Mouse (Mus musculus) heart, embryonic 10.5 days (tissue): Measurements from ENCODE around the gene Ccdc96. TPM values are rescaled to one million over a fixed set of nuclear protein-coding genes. Genes with fewer than 3 reads are reported as not detected.

Experiments
- DNase-seq: peaks from one replicate; pipeline ENCODE4 v3.0.0-alpha.2; 2017; ENCODE audit warnings: low spot score
- H3K27ac ChIP-seq: fragments of 300-500 bp; sonication (generic); 2 replicates; pipeline ENCODE4 v1.5.1; 2016; ENCODE audit warnings: mild to moderate bottlenecking
- H3K27me3 ChIP-seq: fragments of 300-500 bp; sonication (generic); 2 replicates; pipeline ENCODE4 v1.6.1; 2016; ENCODE audit warnings: mild to moderate bottlenecking; ENCODE audit not compliant: poor library complexity, insufficient read depth, severe bottlenecking
- H3K36me3 ChIP-seq: fragments of 300-500 bp; sonication (generic); 2 replicates; pipeline ENCODE4 v1.6.1; 2016; ENCODE audit warnings: mild to moderate bottlenecking, moderate library complexity
- H3K4me1 ChIP-seq: fragments of 300-500 bp; sonication (generic); 2 replicates; pipeline ENCODE4 v1.6.1; 2016; ENCODE audit warnings: mild to moderate bottlenecking
- H3K4me3 ChIP-seq: fragments of 300-500 bp; sonication (generic); 2 replicates; pipeline ENCODE4 v1.5.1; 2016; ENCODE audit warnings: mild to moderate bottlenecking, moderate library complexity
- H3K9me3 ChIP-seq: fragments of 300-500 bp; sonication (generic); 2 replicates; pipeline ENCODE4 v1.6.1; 2016; ENCODE audit warnings: mild to moderate bottlenecking, moderate library complexity
- WGBS: fragments of 180-500 bp; shearing (Covaris S2); methylation state at CpG from one replicate; pipeline ENCODE4 v1.1.7; 2016; 5-methylcytosine and 5-hydroxymethylcytosine counted together
- polyA plus RNA-seq: library from polyadenylated mRNA; unstranded; fragments of >200 nt; fragmentation: Nextera tagmentation; extraction: Ambion mirVana; gene quantifications from 2 replicates; pipeline ENCODE4 v1.2.1, GENCODE M21; 2016

The Ccdc96 gene
- polyA plus RNA-seq, 1 experiment from 2014 or later = 0.62 TPM

- no peak overlapping the region for H3K4me3 ChIP-seq
- H3K9me3 ChIP-seq = no peaks in the 10 kb centered on the region
- H3K27me3 ChIP-seq = no peaks in the 10 kb centered on the region
- H3K4me1 ChIP-seq = no peaks in the 10 kb centered on the region
- WGBS = 74% methylated on average over 5 of the region's 5 CpGs
- H3K36me3 ChIP-seq = peaks cover 86% of the 10 kb centered on the region
- DNase-seq = no peak
- no peak overlapping the region for H3K27ac ChIP-seq
Measured at GRCm38 (mm10) chr5:36515558-36515957, 31.2 kb downstream of the Ccdc96 start.

GRCm38 (mm10) chr5:36517596-36517995 lies 33.2 kb downstream of the Ccdc96 start:
- 88% methylated on average over 3 of the region's 3 CpGs for WGBS
- no peaks in the 10 kb centered on the region for H3K27me3 ChIP-seq
- H3K4me1 ChIP-seq = no peaks in the 10 kb centered on the region
- no peak overlapping the region for H3K27ac ChIP-seq
- H3K36me3 ChIP-seq = peaks cover 85% of the 10 kb centered on the region
- no peaks in the 10 kb centered on the region for H3K9me3 ChIP-seq
- DNase-seq = no peak
- no peak overlapping the region for H3K4me3 ChIP-seq

DNA sequence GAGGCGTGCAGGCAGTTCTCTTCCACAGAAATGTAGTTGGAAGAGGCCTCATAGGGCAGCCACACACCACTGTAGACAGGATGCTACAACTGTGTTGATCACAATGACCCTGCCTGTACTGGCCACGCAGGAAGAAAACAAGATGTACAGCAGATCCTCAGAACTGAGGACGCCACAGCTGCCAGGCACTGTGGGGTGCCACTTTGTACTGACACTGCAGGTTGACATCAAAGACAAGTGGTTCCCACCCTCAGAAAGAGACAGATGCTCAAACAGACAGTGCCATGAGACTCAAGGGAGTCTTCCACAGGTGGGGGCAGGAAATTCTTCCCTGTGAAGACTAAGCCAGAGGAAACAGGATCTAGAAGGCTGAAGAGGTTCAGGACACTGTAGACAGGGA lies 35.4 kb downstream of the Ccdc96 start:
- WGBS = 88% methylated on average over 3 of the region's 3 CpGs

GRCm38 (mm10) chr5:36522782-36523181 lies 38.4 kb downstream of the Ccdc96 start:
- Histone ChIP-seq H3K4me3 (no peak overlapping the region), H3K36me3 (peaks cover 59% of the 10 kb centered on the region), H3K9me3 (no peaks in the 10 kb centered on the region), H3K27me3 (no peaks in the 10 kb centered on the region), H3K4me1 (peaks cover 13% of the 10 kb centered on the region; the same call in 1 of the 2 replicates), H3K27ac (no peak overlapping the region)
- WGBS = 65% methylated on average over 2 of the region's 2 CpGs
- DNase-seq = no peak

More for the DNA sequence above, 35.4 kb downstream of the Ccdc96 start:
- Histone ChIP-seq H3K4me3 (no peak overlapping the region), H3K36me3 (peaks cover 79% of the 10 kb centered on the region), H3K9me3 (no peaks in the 10 kb centered on the region), H3K27ac (no peak overlapping the region), H3K4me1 (peaks cover 6% of the 10 kb centered on the region; the same call in 1 of the 2 replicates), H3K27me3 (no peaks in the 10 kb centered on the region)
- DNase-seq = no peak

GRCm38 (mm10) chr5:36523219-36523703 lies 38.9 kb downstream of the Ccdc96 start:
- H3K4me3 ChIP-seq = no peak overlapping the region
- no peaks in the 10 kb centered on the region for H3K27me3 ChIP-seq
- 51% methylated on average over 5 of the region's 5 CpGs for WGBS
- peaks cover 16% of the 10 kb centered on the region for H3K4me1 ChIP-seq
- no peak for DNase-seq
- H3K9me3 ChIP-seq = no peaks in the 10 kb centered on the region
- H3K27ac ChIP-seq = no peak overlapping the region
- peaks cover 54% of the 10 kb centered on the region for H3K36me3 ChIP-seq

DNA sequence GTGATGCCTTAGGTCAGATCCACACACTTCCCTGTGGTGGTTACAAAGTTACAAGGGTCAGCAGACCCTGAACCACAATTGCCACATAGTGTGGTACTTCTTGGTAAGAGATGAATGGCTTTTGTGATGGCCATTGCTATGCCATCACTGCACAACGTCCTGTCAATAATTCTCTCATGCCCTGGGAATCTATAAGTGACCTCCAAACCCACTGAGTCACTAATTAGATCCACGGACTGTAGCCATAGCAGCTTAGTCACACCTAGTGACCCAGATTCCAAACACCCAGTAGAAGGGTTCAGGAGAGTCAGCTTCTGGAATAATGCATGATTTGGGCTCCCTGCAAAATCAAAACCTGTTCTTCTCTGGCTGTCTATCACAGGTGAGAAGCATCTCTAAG lies 40.8 kb downstream of the Ccdc96 start:
- H3K4me1 ChIP-seq = peaks cover 34% of the 10 kb centered on the region
- no peak for DNase-seq
- no peaks in the 10 kb centered on the region for H3K27me3 ChIP-seq
- H3K36me3 ChIP-seq = peaks cover 35% of the 10 kb centered on the region
- no peak overlapping the region for H3K27ac ChIP-seq
- H3K9me3 ChIP-seq = no peaks in the 10 kb centered on the region
- 74% methylated on average over 2 of the region's 2 CpGs for WGBS
- H3K4me3 ChIP-seq = no peak overlapping the region

DNA sequence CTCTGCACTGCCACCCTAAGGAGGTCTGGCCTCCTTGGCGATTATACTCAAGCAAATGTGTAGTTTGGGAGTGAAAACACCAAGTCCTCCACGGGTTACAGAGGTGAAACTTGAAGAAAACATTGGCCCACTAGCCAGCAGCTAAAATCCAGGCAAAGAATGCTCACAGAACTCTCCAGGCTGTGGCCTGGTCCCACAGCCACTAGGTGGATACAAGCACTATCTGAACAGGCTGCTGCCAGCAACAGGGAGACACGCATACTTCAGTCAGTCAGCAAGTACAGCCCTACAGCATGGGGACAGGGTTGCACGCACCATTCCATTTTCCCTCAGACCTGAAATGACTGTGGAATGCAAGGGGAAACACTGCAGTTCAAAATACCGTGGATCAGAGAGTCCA lies 41.9 kb downstream of the Ccdc96 start:
- Histone ChIP-seq H3K9me3 (no peaks in the 10 kb centered on the region), H3K4me1 (peaks cover 39% of the 10 kb centered on the region), H3K36me3 (peaks cover 24% of the 10 kb centered on the region), H3K27me3 (no peaks in the 10 kb centered on the region), H3K27ac (no peak overlapping the region), H3K4me3 (no peak overlapping the region)
- DNase-seq = peak; percentile 80
- WGBS = 70% methylated on average over 5 of the region's 5 CpGs

- Histone ChIP-seq H3K27me3 (no peaks in the 10 kb centered on the region), H3K4me1 (peaks cover 39% of the 10 kb centered on the region), H3K4me3 (no peak overlapping the region), H3K9me3 (no peaks in the 10 kb centered on the region), H3K27ac (no peak overlapping the region), H3K36me3 (peaks cover 19% of the 10 kb centered on the region)
- 85% methylated on average over 2 of the region's 2 CpGs for WGBS
- DNase-seq = no peak
Measured at GRCm38 (mm10) chr5:36526921-36527320, 42.5 kb downstream of the Ccdc96 start.

DNA sequence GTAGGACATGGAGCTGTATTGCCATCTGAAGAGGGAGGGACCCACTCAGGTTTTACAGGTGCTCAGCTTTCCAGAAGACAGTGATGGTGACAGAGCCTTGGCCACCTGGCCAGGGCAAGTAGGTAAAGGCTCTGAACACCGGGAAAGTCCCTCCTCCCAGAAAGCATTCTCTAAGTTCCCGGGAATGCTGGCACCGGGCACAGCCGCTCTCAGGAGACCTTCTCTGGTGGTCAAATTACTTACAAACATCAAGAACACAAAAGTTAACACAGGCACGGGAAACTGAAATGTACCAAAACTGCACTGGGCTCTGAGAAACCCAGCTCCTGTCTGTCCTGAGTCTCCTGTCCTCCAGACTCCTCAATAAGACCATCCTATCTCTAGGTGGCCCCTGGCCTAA lies 45.3 kb downstream of the Ccdc96 start:
- Histone ChIP-seq H3K4me1 (peaks cover 38% of the 10 kb centered on the region), H3K36me3 (peaks cover 4% of the 10 kb centered on the region), H3K4me3 (peak overlapping the region; percentile 83), H3K27ac (peak overlapping the region; percentile 90), H3K9me3 (no peaks in the 10 kb centered on the region), H3K27me3 (no peaks in the 10 kb centered on the region)
- WGBS = 8% methylated on average over 5 of the region's 5 CpGs
- no peak for DNase-seq

- WGBS = under 1% methylated on average over 28 of the region's 28 CpGs
- no peaks in the 10 kb centered on the region for H3K27me3 ChIP-seq
- H3K36me3 ChIP-seq = no peaks in the 10 kb centered on the region
- no peaks in the 10 kb centered on the region for H3K9me3 ChIP-seq
- H3K27ac ChIP-seq = peak overlapping the region; percentile 90
- peak; percentile 98 for DNase-seq
- peaks cover 39% of the 10 kb centered on the region for H3K4me1 ChIP-seq
- peak overlapping the region; percentile 83 for H3K4me3 ChIP-seq
Measured at GRCm38 (mm10) chr5:36530129-36530751, 45.9 kb downstream of the Ccdc96 start.

DNA sequence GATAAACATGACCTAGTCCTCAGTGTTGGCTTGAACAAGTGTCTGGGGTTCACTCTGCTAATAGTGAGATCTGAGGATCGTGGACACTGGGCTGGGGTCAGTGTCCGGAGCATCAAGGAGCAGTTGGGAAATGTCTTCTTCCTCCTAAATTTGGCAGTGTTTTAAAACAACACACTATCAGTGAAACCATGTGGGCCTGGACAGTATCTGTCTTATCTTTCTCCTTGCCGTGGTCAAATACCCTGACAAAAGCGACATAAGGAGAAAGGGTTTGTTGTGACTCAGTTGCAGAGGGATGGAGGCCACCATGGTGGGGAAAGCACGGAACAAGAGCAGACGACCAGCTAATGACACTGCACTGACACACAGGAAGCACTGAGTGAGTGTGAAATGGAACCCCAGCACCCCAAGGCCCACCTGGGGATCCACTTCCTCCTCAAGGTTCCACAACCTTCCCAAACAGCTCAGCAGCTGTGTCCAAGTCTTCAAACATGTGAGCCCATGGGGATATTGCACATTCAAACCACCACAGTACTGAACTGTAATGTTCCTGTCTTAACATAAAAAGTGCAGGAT lies 50.2 kb downstream of the Ccdc96 start:
- Histone ChIP-seq H3K27ac (no peak overlapping the region), H3K27me3 (no peaks in the 10 kb centered on the region), H3K9me3 (no peaks in the 10 kb centered on the region)

DNA sequence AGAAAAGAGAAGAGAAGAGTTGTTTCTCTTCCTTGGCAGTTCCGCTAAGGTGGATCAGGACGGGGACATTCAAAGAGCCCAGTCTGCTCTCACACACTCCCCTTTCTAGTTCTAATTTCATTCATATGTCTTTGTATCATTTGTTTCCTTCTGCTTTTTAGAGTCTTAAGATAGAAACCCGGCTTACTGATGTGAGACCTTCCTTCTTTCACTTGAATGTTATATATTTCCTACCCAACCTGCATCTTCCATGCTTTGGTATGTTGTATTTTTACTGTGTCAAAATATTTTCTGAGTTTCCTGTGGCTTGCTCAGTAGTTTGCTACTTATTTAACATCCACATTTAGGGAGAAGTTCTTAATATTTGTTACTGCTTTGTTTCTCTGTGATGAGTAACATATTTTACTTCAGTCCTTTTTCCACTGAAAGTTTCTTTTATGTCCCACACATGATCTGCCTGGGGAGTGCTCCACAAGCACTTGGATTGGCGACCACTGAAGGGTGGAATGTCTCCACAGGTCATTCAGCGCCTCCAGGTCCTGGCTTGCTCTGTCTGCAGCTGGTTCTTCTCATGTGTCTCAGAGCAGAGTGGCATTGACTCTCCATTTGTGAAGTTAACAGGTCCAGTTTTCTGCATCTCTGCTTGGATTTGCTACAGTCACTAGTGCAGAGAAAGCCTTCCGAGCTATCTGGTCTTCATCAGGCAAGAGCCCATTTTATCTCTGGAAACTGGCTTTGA lies 51.2 kb downstream of the Ccdc96 start:
- 74% methylated on average over 6 of the region's 6 CpGs for WGBS

More for the DNA sequence above, 50.2 kb downstream of the Ccdc96 start:
- H3K4me1 ChIP-seq = peaks cover 17% of the 10 kb centered on the region
- H3K36me3 ChIP-seq = no peaks in the 10 kb centered on the region; the same call in 1 of the 2 replicates
- H3K4me3 ChIP-seq = no peak overlapping the region
- DNase-seq = no peak
- 34% methylated on average over 6 of the region's 6 CpGs for whole genome bisulfite sequencing

DNA sequence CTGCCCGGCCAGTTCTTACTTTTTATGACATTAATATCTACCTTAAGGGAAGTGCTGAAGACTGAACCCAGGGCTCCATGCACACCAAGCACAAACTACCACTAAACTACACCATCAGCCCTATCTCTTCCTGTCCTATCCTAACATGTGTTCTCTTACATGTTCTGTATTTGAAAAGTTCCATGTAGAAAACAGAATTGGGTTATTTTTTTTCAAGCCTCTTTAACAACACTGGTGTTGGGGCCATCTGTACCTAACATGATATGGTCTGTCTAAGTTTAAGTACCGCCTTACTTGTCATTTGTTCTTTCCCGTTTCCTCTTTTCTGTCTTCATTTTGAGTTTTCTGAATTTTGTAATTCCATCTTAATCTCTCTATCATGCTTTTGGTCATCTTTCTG lies 52.0 kb downstream of the Ccdc96 start:
- no peaks in the 10 kb centered on the region for H3K9me3 ChIP-seq
- peaks cover 6% of the 10 kb centered on the region; the same call in 1 of the 2 replicates for H3K4me1 ChIP-seq
- no peak overlapping the region for H3K4me3 ChIP-seq
- DNase-seq = no peak
- H3K27me3 ChIP-seq = no peaks in the 10 kb centered on the region
- WGBS = 85% methylated on average over 3 of the region's 3 CpGs
- H3K27ac ChIP-seq = no peak overlapping the region
- H3K36me3 ChIP-seq = no peaks in the 10 kb centered on the region; the same call in 1 of the 2 replicates

More for the DNA sequence above, 51.2 kb downstream of the Ccdc96 start:
- H3K9me3 ChIP-seq = no peaks in the 10 kb centered on the region
- H3K27me3 ChIP-seq = no peaks in the 10 kb centered on the region
- no peak overlapping the region for H3K27ac ChIP-seq
- H3K36me3 ChIP-seq = no peaks in the 10 kb centered on the region; the same call in 1 of the 2 replicates
- H3K4me1 ChIP-seq = peaks cover 9% of the 10 kb centered on the region
- no peak for DNase-seq
- H3K4me3 ChIP-seq = no peak overlapping the region
